Mouse (Mus musculus): ENCODE data around the gene Gm4952. TPM values are rescaled to one million over a fixed set of nuclear protein-coding genes. Genes with fewer than 3 reads are reported as not detected.
A peak's percentile ranks its signal among the peaks of the same experiment; 100 is the strongest.

Gene Gm4952
- 0.04 TPM for polyA plus RNA-seq (2021)

- ATAC-seq (no peak), DNase-seq (ENCODE audit: low read depth, low spot score) (no peak)
- TF ChIP-seq CTCF (IDR thresholded peaks at IDR 0.05), result no peak
- ChIA-PET CTCF (interaction anchor here (0.9 to 1.7 kb wide), 5 partner anchors 19 to 206 kb away, joined by 3 to 5 read pairs (median 4); partner anchors contain the start of genes Lpxn and Zfp91), POLR2A (no interaction called here)
- H3K27me3 ChIP-seq, result no peaks in the 10 kb centered on the region
- in situ Hi-C loops (cut with MboI; ENCODE audit: low pct_unique_long_range_greater_than_20kb), result no loop called here
These were observed at the start of gene Gm4952 for GRCm38 (mm10) chr19:12599674-12600073. Gm4952 (plus strand) TSS chr19:12599974.

GRCm38 (mm10) chr19:12550005-12550942, 49.5 kb upstream of the Gm4952 start:
- TF ChIP-seq CTCF (IDR thresholded peaks at IDR 0.05), result no peak
- DNase-seq (ENCODE audit: low read depth, low spot score) (no peak), ATAC-seq (peak; percentile 57)
- CTCF ChIA-PET, result interaction anchor here (1.0 to 1.2 kb wide), 2 partner anchors 11 to 264 kb away, joined by 3 to 4 read pairs; no protein-coding TSS in a partner anchor
- POLR2A ChIA-PET, result no interaction called here
- in situ Hi-C loops (cut with MboI; ENCODE audit: low pct_unique_long_range_greater_than_20kb), result no loop called here
- H3K27me3 ChIP-seq, result no peaks in the 10 kb centered on the region

- CTCF ChIA-PET, result no interaction called here
- DNase-seq (ENCODE audit: low read depth, low spot score) (no peak), ATAC-seq (no peak)
- in situ Hi-C loops (cut with MboI; ENCODE audit: low pct_unique_long_range_greater_than_20kb), result no loop called here
- no peak for TF ChIP-seq CTCF (IDR thresholded peaks at IDR 0.05)
- POLR2A ChIA-PET, result interaction anchor here (0.5 kb wide), 1 partner anchor 205 kb away, joined by 3 read pairs; no protein-coding TSS in a partner anchor
- peaks cover 13% of the 10 kb centered on the region for H3K27me3 ChIP-seq
These were observed 43.5 kb upstream of the Gm4952 start for GRCm38 (mm10) chr19:12556293-12556692.

GRCm38 (mm10) chr19:12558219-12558618, 41.6 kb upstream of the Gm4952 start:
- CTCF ChIA-PET, result no interaction called here

GRCm38 (mm10) chr19:12564197-12564596, 35.6 kb upstream of the Gm4952 start:
- H3K27me3 ChIP-seq, result peaks cover 14% of the 10 kb centered on the region
- in situ Hi-C loops (cut with MboI; ENCODE audit: low pct_unique_long_range_greater_than_20kb), result no loop called here
- DNase-seq (ENCODE audit: low read depth, low spot score), result no peak
- ChIA-PET POLR2A (no interaction called here), CTCF (no interaction called here)
- no peak for ATAC-seq
- TF ChIP-seq CTCF (IDR thresholded peaks at IDR 0.05), result no peak

More at GRCm38 (mm10) chr19:12558219-12558618, 41.6 kb upstream of the Gm4952 start:
- TF ChIP-seq CTCF (IDR thresholded peaks at IDR 0.05), result no peak
- ATAC-seq (no peak), DNase-seq (ENCODE audit: low read depth, low spot score) (no peak)
- in situ Hi-C loops (cut with MboI; ENCODE audit: low pct_unique_long_range_greater_than_20kb), result no loop called here
- H3K27me3 ChIP-seq, result peaks cover 18% of the 10 kb centered on the region
- POLR2A ChIA-PET, result interaction anchor here (0.5 kb wide), 1 partner anchor 28 kb away, joined by 3 read pairs; no protein-coding TSS in a partner anchor

- peaks cover under 1% of the 10 kb centered on the region for H3K27me3 ChIP-seq
- ATAC-seq (no peak), DNase-seq (ENCODE audit: low read depth, low spot score) (no peak)
- POLR2A ChIA-PET, result no interaction called here
- TF ChIP-seq CTCF (IDR thresholded peaks at IDR 0.05), result no peak
- CTCF ChIA-PET, result no interaction called here
- in situ Hi-C loops (cut with MboI; ENCODE audit: low pct_unique_long_range_greater_than_20kb), result no loop called here
These were observed 32.8 kb upstream of the Gm4952 start for GRCm38 (mm10) chr19:12567011-12567410.

GRCm38 (mm10) chr19:12570866-12571265, 28.9 kb upstream of the Gm4952 start:
- no peak for ATAC-seq
- DNase-seq (ENCODE audit: low read depth, low spot score), result no peak
- no peaks in the 10 kb centered on the region for H3K27me3 ChIP-seq
- CTCF ChIA-PET, result interaction anchor here (1.0 kb wide), 1 partner anchor 20 kb away, joined by 3 read pairs; no protein-coding TSS in a partner anchor
- POLR2A ChIA-PET, result no interaction called here
- TF ChIP-seq CTCF (IDR thresholded peaks at IDR 0.05), result no peak
- in situ Hi-C loops (cut with MboI; ENCODE audit: low pct_unique_long_range_greater_than_20kb), result no loop called here

- POLR2A ChIA-PET, result no interaction called here
- ATAC-seq, result no peak
These were observed 28.1 kb upstream of the Gm4952 start for GRCm38 (mm10) chr19:12571687-12572086.

GRCm38 (mm10) chr19:12572614-12573265, 27.0 kb upstream of the Gm4952 start:
- POLR2A ChIA-PET, result interaction anchor here (0.6 kb wide), 1 partner anchor 504 kb away, joined by 7 read pairs; no protein-coding TSS in a partner anchor
- no peak for TF ChIP-seq CTCF (IDR thresholded peaks at IDR 0.05)
- H3K27me3 ChIP-seq, result no peaks in the 10 kb centered on the region
- CTCF ChIA-PET, result interaction anchor here (0.9 to 1.0 kb wide), 2 partner anchors 12 to 18 kb away, joined by 3 read pairs; no protein-coding TSS in a partner anchor
- no peak for DNase-seq (ENCODE audit: low read depth, low spot score)
- in situ Hi-C loops (cut with MboI; ENCODE audit: low pct_unique_long_range_greater_than_20kb), result no loop called here
- ATAC-seq, result no peak

More at GRCm38 (mm10) chr19:12571687-12572086, 28.1 kb upstream of the Gm4952 start:
- H3K27me3 ChIP-seq, result no peaks in the 10 kb centered on the region
- no peak for DNase-seq (ENCODE audit: low read depth, low spot score)
- CTCF ChIA-PET, result no interaction called here
- no peak for TF ChIP-seq CTCF (IDR thresholded peaks at IDR 0.05)
- in situ Hi-C loops (cut with MboI; ENCODE audit: low pct_unique_long_range_greater_than_20kb), result no loop called here

- in situ Hi-C loops (cut with MboI; ENCODE audit: low pct_unique_long_range_greater_than_20kb), result no loop called here
- ATAC-seq (no peak), DNase-seq (ENCODE audit: low read depth, low spot score) (no peak)
- TF ChIP-seq CTCF (IDR thresholded peaks at IDR 0.05), result no peak
- CTCF ChIA-PET, result interaction anchor here (0.9 to 1.0 kb wide), 2 partner anchors 11 to 18 kb away, joined by 3 read pairs; no protein-coding TSS in a partner anchor
- H3K27me3 ChIP-seq, result no peaks in the 10 kb centered on the region
- POLR2A ChIA-PET, result interaction anchor here (0.6 kb wide), 1 partner anchor 505 kb away, joined by 7 read pairs; no protein-coding TSS in a partner anchor
These were observed 26.3 kb upstream of the Gm4952 start for GRCm38 (mm10) chr19:12573266-12574011.
